Mouse (Mus musculus) forebrain, postnatal 0 days (tissue): ENCODE data around the gene 1520401A03Rik. TPM values are rescaled to one million over a fixed set of nuclear protein-coding genes. Genes with fewer than 3 reads are reported as not detected.

ENCODE experiments used
- ATAC-seq: fragments of 200-750 bp; cut with Nextera tagmentation; 2 replicates; pipeline ENCODE4 v1.8.0; 2017; ENCODE audit warnings: mild to moderate bottlenecking, moderate library complexity
- DNase-seq: peaks from one replicate; pipeline ENCODE4 v3.0.0-alpha.2; 2015
- H3K27ac ChIP-seq: fragments of 300-500 bp; sonication (generic); 2 replicates; pipeline ENCODE4 v1.5.1; 2014; ENCODE audit warnings: low read depth, mild to moderate bottlenecking, antibody characterized with exemption, low read length, moderate library complexity, mixed read lengths
- H3K27me3 ChIP-seq: fragments of 300-500 bp; sonication (generic); 2 replicates; pipeline ENCODE4 v1.6.1; 2014; ENCODE audit warnings: mild to moderate bottlenecking, low read length, mixed read lengths; ENCODE audit not compliant: insufficient read depth
- H3K36me3 ChIP-seq: fragments of 300-500 bp; sonication (generic); 2 replicates; pipeline ENCODE4 v1.6.1; 2014; ENCODE audit warnings: mild to moderate bottlenecking, moderate library complexity; ENCODE audit not compliant: insufficient read depth
- H3K4me1 ChIP-seq: fragments of 300-500 bp; sonication (generic); 2 replicates; pipeline ENCODE4 v1.6.1; 2014; ENCODE audit warnings: antibody characterized with exemption; ENCODE audit not compliant: insufficient read depth
- H3K4me2 ChIP-seq: fragments of 300-500 bp; sonication (generic); 2 replicates; pipeline ENCODE4 v1.6.1; 2014; ENCODE audit warnings: low read depth, mild to moderate bottlenecking, moderate library complexity
- H3K4me3 ChIP-seq: fragments of 300-500 bp; sonication (generic); 2 replicates; pipeline ENCODE4 v1.5.1; 2014; ENCODE audit warnings: low read depth, low read length, mixed read lengths
- H3K9ac ChIP-seq: fragments of 300-500 bp; sonication (generic); 2 replicates; pipeline ENCODE4 v1.6.1; 2014; ENCODE audit warnings: mild to moderate bottlenecking
- H3K9me3 ChIP-seq: fragments of 300-500 bp; sonication (generic); 2 replicates; pipeline ENCODE4 v1.6.1; 2016; ENCODE audit warnings: low read length
- CTCF ChIP-seq: sonication (generic); IDR thresholded peaks from 2 replicates; pipeline ENCODE4 v1.5.1; 2016; ENCODE audit warnings: antibody characterized with exemption, control low read depth, low read depth
- WGBS: fragments of 180-500 bp; shearing (Covaris S2); extraction: QIAGEN DNeasy Blood & Tissue Kit; methylation state at CpG from one replicate; pipeline ENCODE4 v1.1.7; 2014; 5-methylcytosine and 5-hydroxymethylcytosine counted together
- polyA plus RNA-seq: library from polyadenylated mRNA; unstranded; fragments of >200 nt; fragmentation: Nextera tagmentation; extraction: Ambion mirVana; gene quantifications from 2 replicates; pipeline ENCODE4 v1.2.1, GENCODE M21; 2015
- total RNA-seq: library from RNA; depleted of rRNA; stranded (reverse); fragments of >200 nt; gene quantifications from 2 replicates; pipeline ENCODE4 v1.2.3, GENCODE M21; 2014

1520401A03Rik gene
- total and polyA plus RNA-seq, 2 experiments from 2014 or later, result not detected

DNA sequence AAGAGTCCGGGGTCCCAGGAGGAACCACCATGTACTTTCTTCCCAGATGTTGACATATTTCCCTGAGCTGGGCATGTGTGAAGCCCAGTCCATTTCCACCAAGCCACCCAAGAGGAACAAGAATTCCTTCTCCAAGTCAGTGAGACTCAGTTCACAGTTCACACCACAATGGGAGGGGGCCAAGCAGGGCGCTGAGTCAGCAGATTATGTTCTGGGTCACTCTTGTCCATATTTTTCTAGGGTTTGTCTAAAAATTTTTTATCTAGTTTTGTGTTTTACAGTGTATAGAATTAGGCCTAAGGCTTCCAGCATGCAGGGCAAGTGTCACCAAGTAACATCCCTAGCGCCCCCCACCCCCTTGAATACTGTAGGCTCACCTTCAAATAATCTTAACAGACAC is 38.6 kb upstream of the 1520401A03Rik start:
- WGBS, result 98% methylated on average over 3 of the region's 3 CpGs

DNA sequence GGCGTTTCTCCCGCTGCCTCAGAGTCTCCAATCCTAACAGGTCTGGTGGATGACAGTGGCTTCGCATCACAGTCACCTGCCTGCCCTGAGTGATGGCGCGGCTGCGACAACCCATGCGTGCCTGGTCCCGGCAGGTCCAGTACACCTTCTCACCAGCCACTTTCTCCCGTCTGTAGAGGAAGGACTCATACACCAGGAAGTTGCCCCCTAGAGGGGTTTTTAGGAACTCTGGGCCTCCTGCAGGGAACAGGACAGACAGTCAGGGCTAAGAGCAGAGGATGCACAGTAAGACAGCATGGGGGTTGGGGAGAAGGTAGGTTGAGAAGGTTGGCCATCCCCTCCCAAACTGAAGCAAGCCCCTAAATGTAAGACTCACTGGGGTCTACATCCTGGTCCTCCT is 37.6 kb upstream of the 1520401A03Rik start:
- no peak overlapping the region for H3K4me2 ChIP-seq
- no peak for ATAC-seq
- no peaks in the 10 kb centered on the region for H3K27me3 ChIP-seq
- H3K9me3 ChIP-seq, result no peaks in the 10 kb centered on the region
- no peak for DNase-seq
- no peak overlapping the region for H3K27ac ChIP-seq
- H3K4me3 ChIP-seq, result no peak overlapping the region
- H3K4me1 ChIP-seq, result no peaks in the 10 kb centered on the region
- peaks cover 71% of the 10 kb centered on the region for H3K36me3 ChIP-seq
- 93% methylated on average over 9 of the region's 9 CpGs for WGBS
- no peak overlapping the region for H3K9ac ChIP-seq
- no peak for TF ChIP-seq CTCF

More for the DNA sequence above, 38.6 kb upstream of the 1520401A03Rik start:
- Histone ChIP-seq H3K4me2 (no peak overlapping the region), H3K4me1 (no peaks in the 10 kb centered on the region), H3K9ac (no peak overlapping the region), H3K27me3 (no peaks in the 10 kb centered on the region), H3K27ac (no peak overlapping the region), H3K4me3 (no peak overlapping the region), H3K36me3 (peaks cover 62% of the 10 kb centered on the region), H3K9me3 (no peaks in the 10 kb centered on the region)
- no peak for TF ChIP-seq CTCF
- DNase-seq (no peak), ATAC-seq (no peak)

DNA sequence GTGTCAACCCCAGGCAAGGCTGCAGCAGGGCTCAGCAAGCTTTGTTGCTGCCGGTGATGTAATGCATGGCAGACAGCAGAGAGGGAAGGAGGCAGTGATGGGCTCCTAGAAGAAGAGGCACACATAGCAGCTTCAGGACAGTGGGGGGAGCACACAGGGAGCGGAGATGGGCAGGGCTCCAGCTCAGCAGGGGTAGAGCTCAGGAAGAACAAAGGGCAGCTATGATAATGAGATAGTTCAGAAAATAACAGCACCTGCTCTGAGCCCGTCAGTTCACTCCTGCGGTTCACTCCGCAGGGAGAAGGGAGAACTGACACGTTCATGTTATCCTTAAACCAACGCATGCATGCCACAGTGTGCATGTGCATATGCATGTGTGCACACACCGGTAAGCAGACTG is 36.2 kb upstream of the 1520401A03Rik start:
- DNase-seq, result no peak
- Histone ChIP-seq H3K4me2 (no peak overlapping the region), H3K9me3 (no peaks in the 10 kb centered on the region), H3K4me3 (no peak overlapping the region), H3K36me3 (peaks cover 72% of the 10 kb centered on the region), H3K9ac (no peak overlapping the region), H3K27ac (no peak overlapping the region), H3K4me1 (no peaks in the 10 kb centered on the region), H3K27me3 (no peaks in the 10 kb centered on the region)
- ATAC-seq, result peak; percentile 21; the same call in 1 of the 2 replicates
- 55% methylated on average over 8 of the region's 8 CpGs for WGBS
- TF ChIP-seq CTCF, result no peak

DNA sequence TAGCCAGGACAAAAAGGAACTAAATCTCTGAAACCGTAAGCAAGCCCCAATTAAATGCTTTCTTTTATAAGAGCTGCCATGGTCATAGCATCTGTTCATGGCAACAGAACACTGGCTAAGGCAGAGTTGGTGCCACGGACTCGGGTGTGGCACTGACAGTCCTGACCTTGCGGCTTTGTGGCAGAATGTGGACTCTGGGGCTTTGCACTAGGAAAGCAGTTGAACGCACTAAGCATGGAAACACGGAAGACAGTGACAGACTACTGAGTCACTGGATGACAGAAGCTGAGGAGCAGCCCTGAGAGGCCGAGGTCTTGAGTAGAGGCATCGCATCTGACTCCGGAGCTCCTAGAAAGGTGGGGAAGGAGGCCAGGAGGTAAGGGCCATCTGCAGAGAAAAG is 35.0 kb upstream of the 1520401A03Rik start:
- Histone ChIP-seq H3K9me3 (no peaks in the 10 kb centered on the region), H3K4me1 (no peaks in the 10 kb centered on the region), H3K27me3 (no peaks in the 10 kb centered on the region), H3K27ac (no peak overlapping the region), H3K36me3 (peaks cover 81% of the 10 kb centered on the region), H3K9ac (no peak overlapping the region), H3K4me3 (no peak overlapping the region), H3K4me2 (no peak overlapping the region)
- no peak for ATAC-seq
- TF ChIP-seq CTCF, result no peak
- 93% methylated on average over 9 of the region's 9 CpGs for WGBS
- no peak for DNase-seq

DNA sequence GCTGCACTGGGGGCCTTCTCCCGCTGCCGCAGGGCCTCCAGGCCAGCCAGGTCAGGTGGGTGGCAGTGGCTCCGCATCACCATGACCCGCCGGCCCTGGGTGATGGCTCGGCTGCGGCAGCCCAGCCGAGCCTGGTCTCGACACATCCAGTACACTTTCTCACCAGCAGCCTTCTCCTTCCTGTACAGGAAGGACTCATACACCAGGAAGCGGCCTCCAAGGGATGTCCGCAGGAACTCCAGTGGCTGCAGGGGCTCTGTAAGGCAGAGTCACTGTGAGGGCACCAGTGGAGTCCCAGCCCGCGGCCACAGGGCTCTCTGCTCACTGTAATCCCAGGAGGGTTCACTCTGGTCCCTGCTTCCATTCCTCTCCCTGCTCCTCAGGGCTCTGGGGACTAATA is 33.1 kb upstream of the 1520401A03Rik start:
- DNase-seq (no peak), ATAC-seq (no peak)
- H3K27ac ChIP-seq, result no peak overlapping the region
- no peaks in the 10 kb centered on the region for H3K4me1 ChIP-seq
- TF ChIP-seq CTCF, result no peak
- peaks cover 80% of the 10 kb centered on the region for H3K36me3 ChIP-seq
- H3K4me3 ChIP-seq, result no peak overlapping the region
- no peaks in the 10 kb centered on the region for H3K9me3 ChIP-seq
- H3K4me2 ChIP-seq, result no peak overlapping the region
- no peaks in the 10 kb centered on the region for H3K27me3 ChIP-seq
- WGBS, result 92% methylated on average over 13 of the region's 13 CpGs
- no peak overlapping the region for H3K9ac ChIP-seq

DNA sequence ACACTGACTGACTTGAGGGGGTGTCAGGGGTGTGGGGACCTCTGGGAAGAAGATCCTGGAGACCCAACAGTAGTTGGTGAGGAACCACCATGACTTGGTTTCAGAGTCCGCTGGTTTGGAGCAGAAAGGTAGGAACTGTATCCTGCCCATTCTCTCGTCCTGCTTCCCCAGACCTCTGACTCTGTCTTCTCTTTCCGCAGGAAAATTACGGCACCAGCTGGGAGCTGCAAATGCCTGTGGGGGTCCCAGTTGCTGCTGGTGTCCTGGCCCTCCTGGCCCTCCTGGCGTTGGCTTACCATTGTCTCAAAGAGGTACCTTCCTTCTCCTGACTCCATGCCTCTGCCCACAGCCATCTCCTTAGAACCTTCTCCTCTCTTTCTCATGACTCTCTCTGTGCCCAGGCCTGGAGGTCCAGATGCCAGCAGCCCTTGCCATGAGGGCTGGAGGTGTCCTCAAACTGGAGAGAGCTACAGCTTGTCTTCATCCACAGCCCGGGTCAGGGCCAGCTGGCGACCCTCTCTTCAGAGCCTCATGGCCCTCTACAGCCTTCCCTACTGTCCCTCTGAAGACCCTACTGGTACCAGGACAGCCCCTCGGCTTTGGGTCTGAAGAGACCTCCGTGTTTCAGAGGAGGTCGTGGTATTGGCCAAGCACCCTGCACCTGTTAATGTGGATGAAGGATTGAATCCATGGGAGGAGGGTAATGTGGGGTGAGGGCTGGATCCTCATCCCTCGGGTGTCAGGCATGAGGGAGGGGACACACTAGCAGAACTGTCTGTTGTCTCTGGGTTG is 27.0 kb upstream of the 1520401A03Rik start:
- TF ChIP-seq CTCF, result no peak
- H3K4me1 ChIP-seq, result peaks cover 9% of the 10 kb centered on the region
- H3K4me3 ChIP-seq, result no peak overlapping the region
- H3K9me3 ChIP-seq, result no peaks in the 10 kb centered on the region
- ATAC-seq, result no peak
- H3K27me3 ChIP-seq, result peaks cover 19% of the 10 kb centered on the region; the same call in 1 of the 2 replicates
- no peak for DNase-seq
- H3K36me3 ChIP-seq, result peaks cover 27% of the 10 kb centered on the region
- H3K9ac ChIP-seq, result no peak overlapping the region
- no peak overlapping the region for H3K4me2 ChIP-seq
- WGBS, result 83% methylated on average over 11 of the region's 11 CpGs
- H3K27ac ChIP-seq, result no peak overlapping the region

- 42% methylated on average over 10 of the region's 10 CpGs for WGBS
- H3K4me2 ChIP-seq, result no peak overlapping the region
- ATAC-seq (no peak), DNase-seq (peak; percentile 63)
- H3K27ac ChIP-seq, result no peak overlapping the region
- no peaks in the 10 kb centered on the region for H3K9me3 ChIP-seq
- no peak overlapping the region for H3K4me3 ChIP-seq
- no peak overlapping the region for H3K9ac ChIP-seq
- H3K36me3 ChIP-seq, result peaks cover 27% of the 10 kb centered on the region
- TF ChIP-seq CTCF, result peak; percentile 73
- peaks cover 9% of the 10 kb centered on the region for H3K4me1 ChIP-seq
- peaks cover 27% of the 10 kb centered on the region for H3K27me3 ChIP-seq
These were observed 26.2 kb upstream of the 1520401A03Rik start for GRCm38 (mm10) chr17:23748631-23749391.
